Comparison of ENCODE assay signal across 8 mouse cellular contexts in genomic region chr5:131430109-131430508, GRCm38 (mm10).
DNase-seq lines count a peak whose midpoint lies in the region; ATAC-seq and TF ChIP-seq lines count a peak whose summit lies in the region.

No protein-coding gene starts in this region.

- 21% methylated on average over 8 of the region's 8 CpGs for WGBS in cerebellum, adult 2 months
- WGBS in lung, postnatal 0 days, result 13% methylated on average over 8 of the region's 8 CpGs

- peak; percentile 92 for TF ChIP-seq CTCF in ES-Bruce4 (IDR thresholded peaks at IDR 0.05; ENCODE audit: low read depth, low read length)
- peak; percentile 99 for TF ChIP-seq CTCF in cerebellum, adult 2 months (IDR thresholded peaks at IDR 0.05; ENCODE audit: borderline replicate concordance, insufficient read depth, low read depth, low read length)
- TF ChIP-seq CTCF in lung, postnatal 0 days (IDR thresholded peaks at IDR 0.05), result peak; percentile 90

- DNase-seq in 3T3-L1 (ENCODE audit: low read depth, low spot score), result peak; percentile 35
- DNase-seq in cerebellum, adult 2 months, result peak; percentile 77 to 86
- peak; percentile 71 to 75 for DNase-seq in frontal cortex, postnatal 36 days (ENCODE audit: low spot score in 2 of 2)
- peak; percentile 39 to 75 for DNase-seq in kidney, postnatal 36 days
- peak; percentile 61 for DNase-seq in lung, postnatal 0 days (ENCODE audit: low spot score)
- DNase-seq in right cerebral cortex, postnatal 25 days, result peak; percentile 65
- DNase-seq in T-cell, adult 2 months (ENCODE audit: low spot score), result no peak

- no peak overlapping the region for H3K4me2 ChIP-seq in lung, postnatal 0 days (replicated peaks; ENCODE audit: low read depth, low read length)

- no peaks in the 10 kb centered on the region for H3K36me3 ChIP-seq in ES-Bruce4 (ENCODE audit: control insufficient read depth, insufficient read depth, low read length, poor library complexity, severe bottlenecking)
- no peaks in the 10 kb centered on the region for H3K36me3 ChIP-seq in lung, postnatal 0 days (ENCODE audit: insufficient read depth, low read length)

- ATAC-seq in lung, postnatal 0 days, result no peak

- no peak overlapping the region for H3K4me3 ChIP-seq in ES-Bruce4 (ENCODE audit: low read depth, low read length)
- H3K4me3 ChIP-seq in cerebellum, adult 2 months (replicated peaks; ENCODE audit: insufficient read depth, low read depth, low read length), result no peak overlapping the region
- H3K4me3 ChIP-seq in lung, postnatal 0 days (ENCODE audit: low read depth, low read length), result no peak overlapping the region

- TF ChIP-seq POLR2A in ES-Bruce4 (IDR thresholded peaks at IDR 0.05; ENCODE audit: insufficient read depth, low read length), result no peak
- no peak for TF ChIP-seq POLR2A in cerebellum, adult 2 months (IDR thresholded peaks at IDR 0.05; ENCODE audit: borderline replicate concordance, insufficient read depth, low read length)

- H3K27ac ChIP-seq in ES-Bruce4 (ENCODE audit: insufficient read depth, low read length), result no peak overlapping the region
- no peak overlapping the region for H3K27ac ChIP-seq in cerebellum, adult 2 months (ENCODE audit: insufficient read depth, low read length)
- no peak overlapping the region for H3K27ac ChIP-seq in lung, postnatal 0 days (ENCODE audit: low read length)

- no peaks in the 10 kb centered on the region for H3K9me3 ChIP-seq in ES-Bruce4 (replicated peaks; ENCODE audit: control insufficient read depth, insufficient read depth, low read length, poor library complexity, severe bottlenecking)
- no peaks in the 10 kb centered on the region for H3K9me3 ChIP-seq in lung, postnatal 0 days (ENCODE audit: low read length)

- H3K4me1 ChIP-seq in ES-Bruce4 (ENCODE audit: control insufficient read depth, insufficient read depth, low read length), result no peaks in the 10 kb centered on the region
- no peaks in the 10 kb centered on the region for H3K4me1 ChIP-seq in cerebellum, adult 2 months (ENCODE audit: control insufficient read depth, insufficient read depth, low read length)
- H3K4me1 ChIP-seq in lung, postnatal 0 days (ENCODE audit: insufficient read depth, low read depth, low read length), result no peaks in the 10 kb centered on the region

- no peak overlapping the region for H3K9ac ChIP-seq in ES-Bruce4 (ENCODE audit: low read depth, poor library complexity, severe bottlenecking)
- no peak overlapping the region for H3K9ac ChIP-seq in lung, postnatal 0 days (replicated peaks; ENCODE audit: low read depth)

- TF ChIP-seq EP300 in ES-Bruce4 (IDR thresholded peaks at IDR 0.05; ENCODE audit: insufficient read depth, low read depth, low read length), result no peak
- no peak for TF ChIP-seq EP300 in lung, postnatal 0 days (IDR thresholded peaks at IDR 0.05)

- H3K27me3 ChIP-seq in ES-Bruce4 (ENCODE audit: control insufficient read depth, insufficient read depth, low read length, poor library complexity, severe bottlenecking), result no peaks in the 10 kb centered on the region
- no peaks in the 10 kb centered on the region for H3K27me3 ChIP-seq in cerebellum, adult 2 months (ENCODE audit: control insufficient read depth, insufficient read depth, low read length)
- H3K27me3 ChIP-seq in lung, postnatal 0 days (replicated peaks; ENCODE audit: insufficient read depth, low read length), result no peaks in the 10 kb centered on the region
